In the genomic region with DNA sequence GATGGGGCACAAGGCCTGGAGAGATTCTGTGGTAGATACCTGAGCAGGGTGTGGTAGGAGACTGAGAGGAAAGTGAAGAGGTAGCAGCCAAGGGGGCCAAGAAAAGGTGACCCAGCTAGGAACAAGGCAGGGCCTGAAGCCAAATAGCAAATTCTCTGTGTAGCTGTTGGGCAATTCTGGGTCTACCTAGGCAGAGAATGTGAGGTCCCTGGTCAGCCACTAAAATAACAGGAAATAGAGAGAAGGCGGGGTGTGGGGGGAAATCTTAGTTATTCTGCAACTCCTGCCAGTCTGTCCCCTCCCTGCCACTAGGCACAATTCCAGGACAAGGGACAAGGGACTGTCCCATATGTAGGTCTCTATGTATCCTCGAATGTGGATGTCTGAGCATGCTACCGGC, we compare ENCODE assay signal across 25 mouse cellular contexts. TPM values are rescaled to one million over a fixed set of nuclear protein-coding genes. Genes with fewer than 3 reads are reported as not detected.
DNase-seq lines count a peak whose midpoint lies in the region; ATAC-seq and TF ChIP-seq lines count a peak whose summit lies in the region.
"Had no signal": no experiment of that assay in that cellular context is flagged by ENCODE, and none has a peak within 500 bp of the region (broad histone marks: within the 10 kb centered on the region; RNA-seq: fewer than 3 reads in every experiment).

No protein-coding gene starts in this region.

- no peak overlapping the region for H3K9ac ChIP-seq in liver, embryonic 15.5 days
- no peak overlapping the region for H3K9ac ChIP-seq in intestine, postnatal 0 days (ENCODE audit: low read depth, low read length)
- H3K9ac ChIP-seq in stomach, embryonic 16.5 days (ENCODE audit: low read length): no peak overlapping the region
- H3K9ac ChIP-seq: embryonic facial prominence, embryonic 12.5 days; heart, embryonic 12.5 days; hindbrain, embryonic 14.5 days; limb, embryonic 13.5 days had no signal

- ATAC-seq in liver, embryonic 15.5 days (ENCODE audit: insufficient read depth): peak; percentile 31; the same call in 1 of the 2 replicates
- 0 out of 2 replicates have a peak, but pooled peaks have one; percentile 9 for ATAC-seq in intestine, postnatal 0 days
- peak; percentile 11; the same call in 1 of the 2 replicates for ATAC-seq in stomach, embryonic 16.5 days (ENCODE audit: insufficient read depth, low FRiP score)
- ATAC-seq: CD4-positive, CD25-positive, alpha-beta regulatory T cell, adult 4 months; forebrain, embryonic 14.5 days; Patski had no signal

- no peaks in the 10 kb centered on the region for H3K27me3 ChIP-seq in liver, embryonic 15.5 days
- H3K27me3 ChIP-seq in intestine, postnatal 0 days (replicated peaks; ENCODE audit: control insufficient read depth, insufficient read depth, low read length): no peaks in the 10 kb centered on the region
- no peaks in the 10 kb centered on the region for H3K27me3 ChIP-seq in stomach, embryonic 16.5 days (ENCODE audit: control insufficient read depth, insufficient read depth, low read length)
- H3K27me3 ChIP-seq: embryonic facial prominence, embryonic 12.5 days; limb, embryonic 13.5 days had no signal

- TF ChIP-seq CTCF in intestine, postnatal 0 days (IDR thresholded peaks at IDR 0.05; ENCODE audit: low read depth): no peak

- H3K9me3 ChIP-seq in liver, embryonic 15.5 days (replicated peaks): no peaks in the 10 kb centered on the region
- no peaks in the 10 kb centered on the region for H3K9me3 ChIP-seq in intestine, postnatal 0 days (ENCODE audit: control insufficient read depth)
- H3K9me3 ChIP-seq in stomach, embryonic 16.5 days (replicated peaks; ENCODE audit: control insufficient read depth, low read length): no peaks in the 10 kb centered on the region
- H3K9me3 ChIP-seq: embryonic facial prominence, embryonic 12.5 days; heart, embryonic 12.5 days; limb, embryonic 13.5 days had no signal

- no peak overlapping the region for H3K27ac ChIP-seq in liver, embryonic 15.5 days (replicated peaks)
- no peak overlapping the region for H3K27ac ChIP-seq in intestine, postnatal 0 days (ENCODE audit: low read depth, low read length)
- H3K27ac ChIP-seq in stomach, embryonic 16.5 days (ENCODE audit: low read length): peak overlapping the region; percentile 58
- H3K27ac ChIP-seq: embryonic facial prominence, embryonic 12.5 days; hindbrain, embryonic 14.5 days; kidney, postnatal 0 days; limb, embryonic 13.5 days had no signal

- WGBS in liver, embryonic 15.5 days (ENCODE audit: insufficient replicate concordance): 65% methylated on average over 3 of the region's 3 CpGs
- 65% methylated on average over 3 of the region's 3 CpGs for WGBS in intestine, postnatal 0 days
- WGBS in stomach, embryonic 16.5 days: 80% methylated on average over 3 of the region's 3 CpGs

- H3K36me3 ChIP-seq in liver, embryonic 15.5 days (replicated peaks): no peaks in the 10 kb centered on the region
- no peaks in the 10 kb centered on the region for H3K36me3 ChIP-seq in intestine, postnatal 0 days (ENCODE audit: control insufficient read depth, insufficient read depth)
- H3K36me3 ChIP-seq in stomach, embryonic 16.5 days (ENCODE audit: control insufficient read depth, insufficient read depth, low read length): no peaks in the 10 kb centered on the region
- H3K36me3 ChIP-seq: embryonic facial prominence, embryonic 12.5 days; heart, embryonic 12.5 days; limb, embryonic 13.5 days had no signal

- DNase-seq in liver: no peak
- DNase-seq in lung, postnatal 10 days: peak; percentile 65
- no peak for DNase-seq in urinary bladder, postnatal 25 days (ENCODE audit: low spot score)
- DNase-seq in frontal cortex, postnatal 10 days (ENCODE audit: low spot score in 2 of 2): no peak
- DNase-seq: adrenal gland, postnatal 10 days; cerebellum, adult 9-10 months; heart, postnatal 14 days; midbrain, embryonic 14.5 days; thymus, adult 2 months had no signal

- H3K4me3 ChIP-seq in liver, embryonic 15.5 days (replicated peaks): no peak overlapping the region
- H3K4me3 ChIP-seq in intestine, postnatal 0 days (ENCODE audit: low read depth, low read length): 0 out of 2 replicates have a peak overlapping the region, but pooled peaks have one; percentile 30
- H3K4me3 ChIP-seq in stomach, embryonic 16.5 days (replicated peaks; ENCODE audit: low read length): no peak overlapping the region
- H3K4me3 ChIP-seq: embryonic facial prominence, embryonic 12.5 days; erythroblast, embryonic 14.5 days; heart, embryonic 12.5 days; limb, embryonic 13.5 days; myocyte had no signal

- H3K4me2 ChIP-seq in liver, embryonic 15.5 days: no peak overlapping the region
- peak overlapping the region; percentile 56 for H3K4me2 ChIP-seq in intestine, postnatal 0 days (replicated peaks; ENCODE audit: low read depth)
- no peak overlapping the region for H3K4me2 ChIP-seq in stomach, embryonic 16.5 days (ENCODE audit: low read depth, low read length)
- H3K4me2 ChIP-seq: embryonic facial prominence, embryonic 12.5 days; heart, embryonic 12.5 days; hindbrain, embryonic 14.5 days; limb, embryonic 13.5 days had no signal

- 0 out of 2 replicates have a peak, but pooled peaks cover 3% of the 10 kb centered on the region for H3K4me1 ChIP-seq in liver, embryonic 15.5 days (replicated peaks)
- H3K4me1 ChIP-seq in intestine, postnatal 0 days (replicated peaks; ENCODE audit: control insufficient read depth, insufficient read depth, low read length): 0 out of 2 replicates have a peak, but pooled peaks cover 4% of the 10 kb centered on the region
- no peaks in the 10 kb centered on the region for H3K4me1 ChIP-seq in stomach, embryonic 16.5 days (ENCODE audit: control insufficient read depth, insufficient read depth, low read length)
- H3K4me1 ChIP-seq: embryonic facial prominence, embryonic 12.5 days; heart, embryonic 12.5 days; limb, embryonic 13.5 days had no signal

RNA-seq across cellular contexts. Expression of gene Trpv6, which starts 7.0 kb away (rescaled TPM):
- 0.13 and 0.15 TPM in 2 replicates for polyA plus RNA-seq in liver, embryonic 15.5 days (2015; fragmentation: Nextera tagmentation; extraction: Ambion mirVana)
- polyA plus RNA-seq in intestine, postnatal 0 days (2015; fragmentation: Nextera tagmentation; extraction: Ambion mirVana): 0.72 and 1.5 TPM in 2 replicates
- polyA plus RNA-seq in stomach, embryonic 16.5 days (2015; fragmentation: Nextera tagmentation; extraction: Ambion mirVana): 10.0 and 10.9 TPM in 2 replicates

RNA-seq across cellular contexts. Expression of gene Trpv5, which starts 37.3 kb away (rescaled TPM):
- polyA plus RNA-seq in liver, embryonic 15.5 days (2015; fragmentation: Nextera tagmentation; extraction: Ambion mirVana): 0.02 and 0.13 TPM in 2 replicates
- 0.23 and 0.60 TPM in 2 replicates for polyA plus RNA-seq in intestine, postnatal 0 days (2015; fragmentation: Nextera tagmentation; extraction: Ambion mirVana)
- polyA plus RNA-seq in stomach, embryonic 16.5 days (2015; fragmentation: Nextera tagmentation; extraction: Ambion mirVana): 0.06 TPM in 1 of 2 replicates, not detected in the other
- polyA plus RNA-seq: CD4-positive, CD25-positive, alpha-beta regulatory T cell, adult 4 months; cortical plate, adult 2 months; embryonic facial prominence, embryonic 12.5 days; erythroblast, embryonic 14.5 days; forebrain, embryonic 14.5 days; heart, embryonic 12.5 days; hindbrain, embryonic 14.5 days; intestine, embryonic 14.5 days; limb, embryonic 13.5 days; midbrain, embryonic 14.5 days; myocyte; neural tube, embryonic 14.5 days; Patski; thymus, adult 2 months had no signal

RNA-seq across cellular contexts. Expression of gene Ephb6, which starts 37.9 kb away (rescaled TPM):
- polyA plus RNA-seq in liver, embryonic 15.5 days (2015; fragmentation: Nextera tagmentation; extraction: Ambion mirVana): 0.48 and 0.59 TPM in 2 replicates
- 2.7 and 2.8 TPM in 2 replicates for polyA plus RNA-seq in intestine, postnatal 0 days (2015; fragmentation: Nextera tagmentation; extraction: Ambion mirVana)
- polyA plus RNA-seq in stomach, embryonic 16.5 days (2015; fragmentation: Nextera tagmentation; extraction: Ambion mirVana): 11.0 and 11.7 TPM in 2 replicates

RNA-seq across cellular contexts. Expression of gene Llcfc1, which starts 41.0 kb away (rescaled TPM):
- 0.12 TPM in 1 of 2 replicates, not detected in the other for polyA plus RNA-seq in liver, embryonic 15.5 days (2015; fragmentation: Nextera tagmentation; extraction: Ambion mirVana)
- polyA plus RNA-seq in intestine, postnatal 0 days (2015; fragmentation: Nextera tagmentation; extraction: Ambion mirVana): 3.5 and 5.4 TPM in 2 replicates
- polyA plus RNA-seq in stomach, embryonic 16.5 days (2015; fragmentation: Nextera tagmentation; extraction: Ambion mirVana): 0.57 and 0.65 TPM in 2 replicates
- polyA plus RNA-seq: CD4-positive, CD25-positive, alpha-beta regulatory T cell, adult 4 months; cortical plate, adult 2 months; embryonic facial prominence, embryonic 12.5 days; erythroblast, embryonic 14.5 days; forebrain, embryonic 14.5 days; heart, embryonic 12.5 days; hindbrain, embryonic 14.5 days; intestine, embryonic 14.5 days; limb, embryonic 13.5 days; midbrain, embryonic 14.5 days; myocyte; neural tube, embryonic 14.5 days; Patski; thymus, adult 2 months had no signal
